In genomic region chr4:41755338-41756305, GRCm38 (mm10) we compare ENCODE assay signal across 8 mouse cellular contexts. TPM values are rescaled to one million over a fixed set of nuclear protein-coding genes. Genes with fewer than 3 reads are reported as not detected.
A peak's percentile ranks its signal among the peaks of the same experiment; 100 is the strongest.
DNase-seq lines count a peak whose midpoint lies in the region; ATAC-seq lines count a peak whose summit lies in the region.

Gene Sigmar1, minus strand, starts transcription at chr4:41756157.

- peak; percentile 88 for ATAC-seq in inflammation-experienced regulatory T-cells, adult 6 months

- peak within 1 kb of the TSS; percentile 99 for H3K4me3 ChIP-seq in megakaryocyte, embryonic 14.5 days (replicated peaks)

- peaks cover 27% of the 10 kb centered on the region for H3K4me1 ChIP-seq in megakaryocyte, embryonic 14.5 days

- intact Hi-C loops in gastrocnemius, postnatal 14 days (cut with DNase I; ENCODE audit: low total_unique reads), result no loop called here

- H3K9me3 ChIP-seq in megakaryocyte, embryonic 14.5 days, result no peaks in the 10 kb centered on the region

- DNase-seq in adipocyte (ENCODE audit: low spot score), result peak; percentile 92
- DNase-seq in embryo, embryonic 10 days (ENCODE audit: low spot score), result peak; percentile 88
- DNase-seq in gastrocnemius, postnatal 14 days, result peak; percentile 79
- peak; percentile 56 to 86 for DNase-seq in left cerebral cortex, adult 9 months (ENCODE audit: low spot score in 2 of 2)
- DNase-seq in right cerebral cortex, adult 2 months (ENCODE audit: low spot score in 2 of 2), result peak; percentile 83 to 86
- peak; percentile 39 for DNase-seq in urinary bladder, postnatal 10 days (ENCODE audit: low spot score)

- H3K36me3 ChIP-seq in megakaryocyte, embryonic 14.5 days (replicated peaks; ENCODE audit: low read length), result peaks cover 39% of the 10 kb centered on the region

- peaks cover 2% of the 10 kb centered on the region for H3K27me3 ChIP-seq in megakaryocyte, embryonic 14.5 days (replicated peaks)

RNA-seq across cellular contexts. Expression of gene Sigmar1, which starts in this region (rescaled TPM):
- total RNA-seq in gastrocnemius, postnatal 14 days (2021), result 10 to 100 TPM; 12.0 to 15.6 TPM
- 10 to 100 TPM; 31.8 to 42.9 (median 34.1) TPM for polyA plus RNA-seq in inflammation-experienced regulatory T-cells, adult 6 months (2017; shearing (Covaris generic))
- polyA plus RNA-seq in megakaryocyte, embryonic 14.5 days (2012; ENCODE audit: insufficient read depth, low replicate concordance), result 26.0 and 34.9 TPM in 2 replicates

Comparison
In these comparisons a context has a peak if more than half of its experiments do, and no peak if none do; other contexts are left out.
1. Peak in every context shown above with its lines: DNase-seq, ATAC-seq and H3K4me3 ChIP-seq.
2. DNase-seq: peak in every context shown above with its lines; median percentile 92 in adipocyte; 88 in embryo, embryonic 10 days; 84 in right cerebral cortex, adult 2 months; 79 in gastrocnemius, postnatal 14 days; 71 in left cerebral cortex, adult 9 months; 39 in urinary bladder, postnatal 10 days.